Mouse (Mus musculus): ENCODE data around the gene Cda. TPM values are rescaled to one million over a fixed set of nuclear protein-coding genes. Genes with fewer than 3 reads are reported as not detected.

Cda gene
- polyA plus RNA-seq, 1 experiment from 2014 or later = not detected

DNA sequence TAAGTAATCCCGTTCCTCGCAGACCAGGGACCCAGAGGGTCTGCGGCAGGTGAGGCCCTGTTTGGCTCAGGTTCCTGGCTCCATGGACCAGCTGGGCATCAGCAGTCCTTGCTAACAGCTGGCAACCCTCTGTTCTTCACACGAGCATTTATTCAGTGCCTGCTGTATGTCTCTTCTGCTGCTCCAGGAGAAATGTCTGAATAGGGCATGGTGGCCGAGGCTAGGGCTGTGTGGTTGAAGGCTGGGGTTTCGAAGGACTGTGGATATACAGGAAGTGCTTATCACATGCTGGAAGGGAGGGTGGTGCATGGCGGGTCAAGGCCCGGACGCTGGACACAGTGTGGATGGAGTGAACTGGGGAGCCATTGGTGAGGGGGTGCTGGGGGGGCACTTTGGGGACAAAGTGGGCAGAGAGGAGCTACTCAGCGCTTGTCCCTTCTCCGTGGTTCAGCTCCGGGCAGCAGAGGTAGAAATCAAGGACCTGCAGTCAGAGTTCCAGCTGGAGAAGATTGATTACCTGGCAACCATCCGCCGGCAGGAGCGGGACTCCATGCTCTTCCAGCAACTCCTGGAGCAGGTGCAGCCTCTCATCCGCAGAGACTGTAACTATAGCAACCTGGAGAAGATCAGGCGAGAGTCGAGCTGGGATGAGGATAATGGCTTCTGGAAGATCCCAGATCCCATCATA is 74.4 kb downstream of the Cda start:
- no peaks in the 10 kb centered on the region for H3K36me3 ChIP-seq (ENCODE audit: inconsistent target)
- H3K79me2 ChIP-seq (ENCODE audit: inconsistent target) = no peaks in the 10 kb centered on the region
- H3K4me3 ChIP-seq (ENCODE audit: inconsistent target) = no peak overlapping the region
- H3K27ac ChIP-seq = no peak overlapping the region
- 93% methylated on average over 18 of the region's 18 CpGs for WGBS (ENCODE audit: missing documents)

DNA sequence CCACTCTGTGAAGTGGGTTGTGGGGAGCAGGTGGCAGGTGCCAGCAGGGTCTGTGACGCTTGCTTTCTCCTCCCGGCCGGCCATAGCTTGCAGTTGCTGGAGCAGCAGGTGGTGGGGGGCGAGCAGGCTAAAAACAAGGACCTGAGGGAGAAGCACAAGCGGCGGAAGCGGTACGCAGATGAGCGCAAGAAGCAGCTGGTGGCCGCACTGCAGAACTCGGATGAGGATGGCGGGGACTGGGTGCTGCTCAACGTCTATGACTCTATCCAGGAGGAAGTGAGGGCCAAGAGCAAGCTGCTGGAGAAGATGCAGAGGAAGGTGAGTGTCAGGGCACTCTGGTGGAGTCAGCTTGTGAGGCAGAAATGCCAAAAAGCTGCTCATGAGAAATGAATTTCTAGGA is 75.8 kb downstream of the Cda start:
- H3K36me3 ChIP-seq (ENCODE audit: inconsistent target) = no peaks in the 10 kb centered on the region
- WGBS (ENCODE audit: missing documents) = 93% methylated on average over 11 of the region's 13 CpGs

DNA sequence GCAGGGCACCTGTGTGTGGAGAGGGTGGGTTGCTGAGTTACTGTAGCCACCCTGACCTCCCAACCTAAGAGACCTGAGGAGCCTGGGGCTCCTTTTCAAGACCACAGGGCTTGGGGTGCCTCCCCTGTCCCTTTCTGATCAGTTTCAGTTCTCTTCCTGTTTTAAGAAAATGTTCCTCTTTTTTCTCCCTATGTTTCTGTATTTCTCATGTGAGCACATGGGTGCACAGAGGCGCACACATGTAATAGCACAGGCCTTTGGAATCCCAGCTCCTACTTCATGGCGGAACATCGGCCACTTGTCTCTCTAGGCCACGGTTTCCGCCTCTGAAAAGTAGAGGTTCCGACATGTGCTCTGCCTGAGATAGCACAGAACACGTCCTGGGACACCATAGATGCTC is 79.1 kb downstream of the Cda start:
- no peaks in the 10 kb centered on the region for H3K79me2 ChIP-seq (ENCODE audit: inconsistent target)
- H3K4me3 ChIP-seq (ENCODE audit: inconsistent target) = no peak overlapping the region
- no peak overlapping the region for H3K27ac ChIP-seq
- 55% methylated on average over 7 of the region's 7 CpGs for WGBS (ENCODE audit: missing documents)
- no peaks in the 10 kb centered on the region for H3K36me3 ChIP-seq (ENCODE audit: inconsistent target)

More for the DNA sequence above, 75.8 kb downstream of the Cda start:
- Histone ChIP-seq H3K79me2 (ENCODE audit: inconsistent target) (no peaks in the 10 kb centered on the region), H3K27ac (no peak overlapping the region), H3K4me3 (ENCODE audit: inconsistent target) (no peak overlapping the region)

Other genes with a start within 250 kb of the Cda start
- gene Hp1bp3, start 151.7 kb downstream of the Cda start, polyA plus RNA-seq (2018) = 87.1 to 133 TPM (median 94.2 TPM) in 3 replicates
- gene Sh2d5, start 117.6 kb downstream of the Cda start, polyA plus RNA-seq (2018) = 0.06 to 0.09 TPM in 2 of 3 replicates, not detected in the other
- gene Kif17, start 117.6 kb downstream of the Cda start, polyA plus RNA-seq (2018) = not detected in 3 replicates
- 99.5 to 135 TPM (median 111 TPM) in 3 replicates for gene Ddost, start 63.3 kb downstream of the Cda start, polyA plus RNA-seq (2018)
- gene Pink1, start 41.7 kb downstream of the Cda start, polyA plus RNA-seq (2018) = 22.5 to 70.3 TPM (median 44.1 TPM) in 3 replicates
- not detected in 3 replicates for gene Fam43b, start 28.5 kb upstream of the Cda start, polyA plus RNA-seq (2018)
- 10.2 to 12.2 TPM (median 11.8 TPM) in 3 replicates for gene Mul1, start 66.7 kb upstream of the Cda start, polyA plus RNA-seq (2018)
- not detected in 3 replicates for gene Camk2n1, start 86.3 kb upstream of the Cda start, polyA plus RNA-seq (2018)

Measured in macrophage (primary cell).